Comparison of ENCODE assay signal across 17 mouse cellular contexts in the genomic region with DNA sequence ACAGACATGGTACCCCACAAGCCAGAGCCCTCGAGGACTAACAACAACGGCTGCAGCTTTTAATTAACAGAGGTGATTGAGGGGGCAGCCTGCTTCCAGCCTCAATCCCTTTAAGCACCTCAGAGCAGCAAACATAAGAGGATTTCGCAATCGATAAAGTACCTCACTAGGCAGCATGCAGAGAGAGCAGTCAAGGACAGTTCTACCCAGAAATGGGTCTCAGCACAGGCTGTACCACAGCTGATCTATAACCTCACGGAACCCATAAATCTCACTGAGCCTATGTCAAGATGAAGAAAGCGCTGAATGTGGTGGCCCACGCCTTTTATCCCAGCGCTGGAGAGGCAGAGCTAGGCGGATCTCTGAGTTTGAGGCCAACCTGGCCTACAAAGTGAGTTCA. TPM values are rescaled to one million over a fixed set of nuclear protein-coding genes. Genes with fewer than 3 reads are reported as not detected.
DNase-seq lines count a peak whose midpoint lies in the region; ATAC-seq and TF ChIP-seq lines count a peak whose summit lies in the region.
"Had no signal": no experiment of that assay in that cellular context is flagged by ENCODE, and none has a peak within 500 bp of the region (broad histone marks: within the 10 kb centered on the region; RNA-seq: fewer than 3 reads in every experiment).

No protein-coding gene starts in this region.

- H3ac ChIP-seq in C2C12 (ENCODE audit: control insufficient read depth, insufficient read length, low read depth), result no peak overlapping the region
- H3ac ChIP-seq in myocyte (ENCODE audit: control insufficient read depth, insufficient read length), result no peak overlapping the region

- no peak overlapping the region for H3K4me3 ChIP-seq in C2C12 (ENCODE audit: insufficient read depth, poor library complexity, severe bottlenecking)
- H3K4me3 ChIP-seq in myocyte, result no peak overlapping the region
- H3K4me3 ChIP-seq in kidney, adult 2 months (ENCODE audit: insufficient read depth, low read depth, low read length), result no peak overlapping the region
- H3K4me3 ChIP-seq: embryonic facial prominence, embryonic 12.5 days; heart, embryonic 13.5 days; limb, embryonic 13.5 days; midbrain, embryonic 15.5 days had no signal

- H3K36me3 ChIP-seq in C2C12 (ENCODE audit: control insufficient read depth, insufficient read depth), result no peaks in the 10 kb centered on the region
- no peaks in the 10 kb centered on the region for H3K36me3 ChIP-seq in myocyte (ENCODE audit: control insufficient read depth, insufficient read depth)
- H3K36me3 ChIP-seq in kidney, adult 2 months (ENCODE audit: control insufficient read depth, insufficient read depth, low read length), result no peaks in the 10 kb centered on the region
- H3K36me3 ChIP-seq: embryonic facial prominence, embryonic 12.5 days; heart, embryonic 13.5 days; limb, embryonic 13.5 days; midbrain, embryonic 15.5 days had no signal

- TF ChIP-seq POLR2A in myocyte (IDR thresholded peaks at IDR 0.05; ENCODE audit: insufficient read length, low read depth), result no peak
- no peak for TF ChIP-seq POLR2A in kidney, adult 2 months (IDR thresholded peaks at IDR 0.05; ENCODE audit: low read depth, low read length)

- H3K79me2 ChIP-seq in C2C12 (ENCODE audit: control insufficient read depth, insufficient read depth) (no peaks in the 10 kb centered on the region), myocyte (ENCODE audit: control insufficient read depth, insufficient read depth) (no peaks in the 10 kb centered on the region)

- H3K27me3 ChIP-seq in C2C12 (ENCODE audit: control insufficient read depth, insufficient read depth, insufficient read length), result no peaks in the 10 kb centered on the region
- no peaks in the 10 kb centered on the region for H3K27me3 ChIP-seq in myocyte (ENCODE audit: control insufficient read depth, insufficient read depth, insufficient read length)
- H3K27me3 ChIP-seq in kidney, adult 2 months (replicated peaks; ENCODE audit: control insufficient read depth, insufficient read depth, low read length), result no peaks in the 10 kb centered on the region
- H3K27me3 ChIP-seq: embryonic facial prominence, embryonic 12.5 days; heart, embryonic 13.5 days; limb, embryonic 13.5 days; midbrain, embryonic 15.5 days had no signal

- no peaks in the 10 kb centered on the region for H3K79me3 ChIP-seq in C2C12 (ENCODE audit: low read depth)

- 82% methylated on average over 9 of the region's 9 CpGs for WGBS in kidney, adult 2 months

- intact Hi-C loops in heart, postnatal 36 days (cut with DNase I), result no loop called here

- DNase-seq in heart, adult 11 months, result peak; percentile 68
- DNase-seq in heart, postnatal 36 days, result no peak
- no peak for DNase-seq in urinary bladder, postnatal 25 days (ENCODE audit: low spot score)
- DNase-seq in kidney, adult 2 months, result no peak
- DNase-seq in gastrocnemius, postnatal 10 days, result no peak
- DNase-seq: cerebellum, postnatal 25 days; gastrocnemius, postnatal 36 days; kidney, postnatal 10 days; right cerebral cortex, postnatal 4 days had no signal

- H3K4me2 ChIP-seq in myocyte (ENCODE audit: low read depth), result no peak overlapping the region
- H3K4me2 ChIP-seq: embryonic facial prominence, embryonic 12.5 days; heart, embryonic 13.5 days; limb, embryonic 13.5 days; midbrain, embryonic 15.5 days had no signal

- no peaks in the 10 kb centered on the region for H3K4me1 ChIP-seq in kidney, adult 2 months (ENCODE audit: control insufficient read depth, insufficient read depth, low read length)
- H3K4me1 ChIP-seq: embryonic facial prominence, embryonic 12.5 days; heart, embryonic 13.5 days; midbrain, embryonic 15.5 days had no signal

- peak; percentile 12; the same call in 1 of the 2 replicates for ATAC-seq in granulocyte monocyte progenitor cell, adult 5-6 weeks (replicated peaks; ENCODE audit: poor library complexity, severe bottlenecking)
- ATAC-seq: inflammation-experienced regulatory T-cells, adult 6 months; midbrain, embryonic 15.5 days had no signal

- no peak overlapping the region for H3K27ac ChIP-seq in kidney, adult 2 months (ENCODE audit: insufficient read depth, low read depth, low read length)
- H3K27ac ChIP-seq: embryonic facial prominence, embryonic 12.5 days; heart, embryonic 13.5 days; limb, embryonic 13.5 days; midbrain, embryonic 15.5 days had no signal

- TF ChIP-seq CTCF in C2C12 (IDR thresholded peaks at IDR 0.05; ENCODE audit: control insufficient read depth, insufficient read depth, insufficient read length), result no peak
- TF ChIP-seq CTCF in kidney, adult 2 months (conservative IDR thresholded peaks at IDR 0.05; ENCODE audit: insufficient read depth, insufficient read length, low read depth, low read length), result no peak

TF ChIP-seq in C2C12, 6 proteins besides CTCF, POLR2A, EP300 and RAD21:
- TF ChIP-seq CEBPB (IDR thresholded peaks at IDR 0.05; ENCODE audit: low read depth) (peak; percentile 74), MYOG (IDR thresholded peaks at IDR 0.05; ENCODE audit: control insufficient read depth, extremely low read depth, insufficient read length) (no peak)

TF ChIP-seq in myocyte, 11 proteins besides CTCF, POLR2A, EP300 and RAD21:
- TF ChIP-seq POLR2AphosphoS2 (IDR thresholded peaks at IDR 0.05; ENCODE audit: insufficient read length, low read depth) (no peak), E2F4 (IDR thresholded peaks at IDR 0.05; ENCODE audit: insufficient read depth) (no peak), CEBPB (IDR thresholded peaks at IDR 0.05; ENCODE audit: insufficient read depth, poor library complexity, severe bottlenecking) (peak; percentile 69; the same call in 1 of the 2 replicates)
TF ChIP-seq in myocyte: peak in this region for 1.

RNA-seq across cellular contexts. Expression of a gene that starts 56.6 kb away (rescaled TPM):
- total RNA-seq in heart, postnatal 36 days (2021), result 10 to 100 TPM; 33.4 to 39.1 TPM
- polyA plus RNA-seq in C2C12 (2012; fragmentation: generic; extraction: Trizol) (29.2 TPM), myocyte (2012; fragmentation: generic; extraction: Trizol) (11.7 TPM)
- 2.6 and 4.1 TPM in 2 replicates for total RNA-seq in granulocyte monocyte progenitor cell, adult 5-6 weeks (2014; fragmentation: Nextera tagmentation)
- total RNA-seq in granulocyte monocyte progenitor cell, adult 5-6 weeks (2017), result 4.1 and 7.4 TPM in 2 replicates
- 6.4 and 6.8 TPM in 2 replicates for polyA plus RNA-seq in kidney, adult 2 months (2012; rRNA removed)
- total RNA-seq in gastrocnemius, postnatal 10 days (2021), result 10 to 100 TPM; 27.4 to 34.5 TPM
